Mouse (Mus musculus) R1 (cell line): ENCODE data around the gene 1700029J07Rik.

Source experiments
- DNase-seq: peaks from one replicate; pipeline ENCODE4 v3.0.0-alpha.2; 2018; ENCODE audit warnings: low read depth, low spot score

1700029J07Rik gene

GRCm38 (mm10) chr8:45950622-45951021, 24.4 kb downstream of the 1700029J07Rik start:
- DNase-seq, result peak; percentile 39

GRCm38 (mm10) chr8:45946283-45946682, 28.8 kb downstream of the 1700029J07Rik start:
- no peak for DNase-seq

GRCm38 (mm10) chr8:45936986-45937385, 38.1 kb downstream of the 1700029J07Rik start:
- DNase-seq, result no peak

GRCm38 (mm10) chr8:45934582-45935014, 40.5 kb downstream of the 1700029J07Rik start, which contains the start of gene Ccdc110:
Ccdc110 (plus strand) TSS chr8:45934619.
- peak; percentile 92 for DNase-seq

DNA sequence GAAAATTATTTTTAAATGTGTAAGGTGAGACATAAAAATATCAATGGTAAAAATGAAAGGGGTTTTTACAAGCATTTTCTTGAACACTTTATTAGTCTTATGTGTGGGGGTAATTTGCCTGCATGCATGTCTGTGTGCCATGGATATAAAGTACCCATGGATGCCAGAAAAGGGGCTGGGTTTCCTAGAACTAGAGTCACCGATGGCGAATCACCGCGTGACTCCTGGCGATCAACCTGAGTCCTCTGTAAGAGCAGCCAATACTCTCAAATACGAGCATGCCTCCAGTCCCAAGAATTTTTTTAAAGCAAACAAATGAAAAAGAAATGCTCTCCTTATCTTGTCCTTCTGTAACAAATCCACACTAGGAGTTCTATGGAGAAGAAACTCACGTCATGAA, 52.9 kb downstream of the 1700029J07Rik start:
- no peak for DNase-seq

GRCm38 (mm10) chr8:45920392-45920791, 54.7 kb downstream of the 1700029J07Rik start:
- no peak for DNase-seq

DNA sequence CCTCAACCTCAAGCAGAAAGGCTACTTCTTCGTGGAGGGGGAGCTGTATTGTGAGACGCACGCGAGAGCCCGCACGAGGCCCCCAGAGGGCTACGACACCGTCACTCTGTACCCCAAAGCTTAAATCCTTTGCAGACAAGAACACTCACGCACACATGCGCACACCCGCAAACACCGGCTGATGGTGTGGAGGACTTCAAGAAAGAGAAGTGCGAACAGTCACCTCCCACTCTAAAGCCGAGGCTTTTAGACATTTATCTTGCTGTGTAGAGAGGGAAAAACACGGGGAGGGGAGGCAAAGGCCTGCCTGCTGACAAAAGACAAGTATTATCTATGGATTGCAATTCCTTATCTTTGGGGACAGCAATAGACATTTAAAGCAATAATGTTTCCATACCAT, 56.2 kb downstream of the 1700029J07Rik start:
- no peak for DNase-seq

DNA sequence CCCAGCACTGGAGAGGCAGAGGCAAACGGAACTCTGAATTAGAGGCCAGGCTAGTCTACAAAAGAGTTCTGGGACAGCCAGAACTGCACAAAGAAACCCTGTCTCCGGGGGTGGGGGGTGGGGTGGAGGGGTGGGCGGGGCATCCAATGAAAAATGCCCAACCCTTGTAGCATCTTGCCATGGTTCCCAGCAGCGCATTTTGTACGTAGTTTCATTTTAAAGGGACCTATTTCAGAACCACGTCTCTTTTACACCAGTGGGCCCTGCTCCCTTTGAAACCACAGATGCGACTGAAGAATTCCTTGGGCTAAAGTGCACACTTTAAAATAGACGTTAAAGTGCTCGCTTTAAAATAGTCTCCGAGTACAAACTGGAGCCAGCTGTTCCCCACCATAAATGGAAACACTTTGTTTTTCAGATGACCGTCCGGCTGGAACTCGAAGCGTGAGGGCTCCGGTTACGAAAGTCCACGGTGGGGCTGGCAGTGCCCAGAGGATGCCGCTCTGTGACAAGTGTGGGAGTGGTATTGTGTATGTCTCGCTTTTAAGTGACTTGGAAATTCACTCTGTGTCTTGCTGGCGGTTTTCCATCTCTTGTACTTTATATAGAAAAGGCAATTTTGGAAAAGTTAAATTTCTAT, 57.9 kb downstream of the 1700029J07Rik start:
- peak; percentile 30 for DNase-seq

DNA sequence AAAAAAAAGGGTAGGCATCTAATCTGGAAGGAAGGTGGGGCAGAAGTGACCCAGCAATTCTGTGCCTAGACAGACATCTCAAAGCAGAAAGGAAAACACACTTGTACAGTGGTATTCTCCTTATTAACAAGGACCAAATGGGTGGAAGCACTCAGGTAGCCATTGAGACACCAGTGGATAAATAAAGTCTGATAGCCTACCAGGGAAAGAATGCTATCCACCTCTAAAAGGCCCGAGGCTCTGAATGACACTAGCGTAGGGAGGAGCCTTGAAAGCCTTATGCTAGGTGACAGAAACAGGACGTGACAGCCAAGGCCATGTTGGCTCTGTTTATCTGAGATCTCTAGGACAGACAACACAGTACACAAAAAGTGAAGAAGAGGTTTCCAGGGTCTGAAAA, 58.6 kb downstream of the 1700029J07Rik start:
- DNase-seq, result no peak

GRCm38 (mm10) chr8:45913707-45914106, 61.3 kb downstream of the 1700029J07Rik start:
- DNase-seq, result peak; percentile 22

GRCm38 (mm10) chr8:45906251-45906619, 68.8 kb downstream of the 1700029J07Rik start:
- DNase-seq, result no peak

GRCm38 (mm10) chr8:45905591-45906250, 69.3 kb downstream of the 1700029J07Rik start:
- no peak for DNase-seq

- DNase-seq, result no peak
Observed at GRCm38 (mm10) chr8:45903659-45904058, 71.4 kb downstream of the 1700029J07Rik start.
